Mouse (Mus musculus) midbrain, embryonic 15.5 days (tissue): ENCODE results near the gene Pcnx. TPM values are rescaled to one million over a fixed set of nuclear protein-coding genes. Genes with fewer than 3 reads are reported as not detected.
A peak's percentile ranks its signal among the peaks of the same experiment; 100 is the strongest.

Source experiments
- ATAC-seq: fragments of 200-750 bp; cut with Nextera tagmentation; replicated peaks from 2 replicates; pipeline ENCODE4 v1.8.0; 2017; ENCODE audit warnings: moderate TSS enrichment
- H3K27ac ChIP-seq: fragments of 300-500 bp; sonication (generic); 2 replicates; pipeline ENCODE4 v1.5.1; 2015; ENCODE audit warnings: mild to moderate bottlenecking, inconsistent platforms
- H3K27me3 ChIP-seq: fragments of 300-500 bp; sonication (generic); replicated peaks from 2 replicates; pipeline ENCODE4 v1.6.1; 2015; ENCODE audit warnings: inconsistent platforms
- H3K36me3 ChIP-seq: fragments of 300-500 bp; sonication (generic); replicated peaks from 2 replicates; pipeline ENCODE4 v1.6.1; 2015; ENCODE audit warnings: inconsistent platforms
- H3K4me1 ChIP-seq: fragments of 300-500 bp; sonication (generic); 2 replicates; pipeline ENCODE4 v1.6.1; 2015; ENCODE audit warnings: inconsistent platforms
- H3K4me2 ChIP-seq: fragments of 300-500 bp; sonication (generic); 2 replicates; pipeline ENCODE4 v1.6.1; 2015; ENCODE audit warnings: inconsistent platforms, mild to moderate bottlenecking, moderate library complexity
- H3K4me3 ChIP-seq: fragments of 300-500 bp; sonication (generic); 2 replicates; pipeline ENCODE4 v1.5.1; 2015; ENCODE audit warnings: mild to moderate bottlenecking, inconsistent platforms
- H3K9ac ChIP-seq: fragments of 300-500 bp; sonication (generic); 2 replicates; pipeline ENCODE4 v1.6.1; 2015; ENCODE audit warnings: mild to moderate bottlenecking, inconsistent platforms
- H3K9me3 ChIP-seq: fragments of 300-500 bp; sonication (generic); 2 replicates; pipeline ENCODE4 v1.6.1; 2016; ENCODE audit warnings: inconsistent platforms
- WGBS: fragments of 180-500 bp; shearing (Covaris S2); methylation state at CpG from one replicate; pipeline ENCODE4 v1.1.7; 2015; ENCODE audit warnings: mixed read lengths; 5-methylcytosine and 5-hydroxymethylcytosine counted together
- polyA plus RNA-seq: library from polyadenylated mRNA; unstranded; fragments of >200 nt; fragmentation: Nextera tagmentation; extraction: Ambion mirVana; gene quantifications from 2 replicates; pipeline ENCODE4 v1.2.1, GENCODE M21; 2015

The Pcnx gene
- polyA plus RNA-seq: 9.3 and 12.2 TPM in 2 replicates

DNA sequence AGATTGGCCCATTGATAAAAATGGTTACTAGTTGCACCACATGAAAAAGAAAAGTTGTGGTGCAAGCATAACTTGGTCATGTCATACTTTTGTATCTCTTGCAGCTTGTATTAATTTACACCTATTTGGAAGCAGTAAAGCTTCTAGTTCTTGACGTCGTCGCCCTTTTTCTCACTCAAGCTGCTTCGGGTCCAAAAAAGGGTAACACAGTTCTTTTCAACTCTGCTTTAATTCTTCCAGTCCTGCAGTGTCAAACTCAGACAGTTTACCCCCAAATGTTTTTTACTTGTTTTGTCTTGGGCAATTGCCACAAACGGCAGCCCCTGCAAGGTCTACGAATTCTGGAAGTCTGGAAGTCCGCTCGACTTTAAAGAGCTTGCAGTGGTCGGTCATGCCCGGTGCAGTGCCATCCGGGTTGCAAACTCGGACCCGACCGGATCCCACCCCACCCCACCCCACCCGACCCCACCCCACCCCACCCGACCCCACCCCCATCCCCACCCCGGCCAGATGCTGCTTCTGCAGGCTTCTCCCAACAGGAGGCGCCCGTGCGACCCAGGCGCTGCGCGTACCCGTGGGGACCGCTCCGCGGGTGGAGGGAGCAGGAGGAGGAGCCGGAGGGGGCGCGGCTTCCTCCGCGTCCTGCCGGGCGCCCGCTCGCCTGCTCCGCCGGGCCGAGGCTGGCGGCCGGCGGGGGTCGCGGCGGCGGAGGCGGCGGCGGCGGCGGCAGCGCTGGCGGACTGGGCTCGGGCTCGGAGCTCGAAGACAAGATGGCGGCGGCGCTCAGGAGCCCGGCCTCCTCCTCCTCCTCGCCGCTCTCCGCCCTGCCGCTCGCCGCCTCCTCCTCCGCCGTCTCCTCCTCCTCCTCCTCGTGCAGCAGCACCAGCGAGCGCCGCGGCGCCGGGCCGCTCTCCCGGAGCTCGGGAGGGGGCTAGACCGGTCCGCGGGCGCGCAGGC lies at the start of gene Pcnx:
Pcnx (plus strand) TSS at position 673 of the 957 bp plus-strand sequence.
- Histone ChIP-seq H3K4me3 (peak within 1 kb of the TSS; percentile 82), H3K36me3 (no peaks in the 10 kb centered on the region), H3K27ac (peak within 1 kb of the TSS; percentile 95), H3K4me2 (peak within 1 kb of the TSS; percentile 73), H3K27me3 (no peaks in the 10 kb centered on the region; the same call in 1 of the 2 replicates), H3K9ac (peak within 1 kb of the TSS; percentile 73), H3K9me3 (no peaks in the 10 kb centered on the region), H3K4me1 (peaks cover 32% of the 10 kb centered on the region)
- WGBS: 4% methylated on average over 29 of the region's 83 CpGs
- peak; percentile 87 for ATAC-seq

DNA sequence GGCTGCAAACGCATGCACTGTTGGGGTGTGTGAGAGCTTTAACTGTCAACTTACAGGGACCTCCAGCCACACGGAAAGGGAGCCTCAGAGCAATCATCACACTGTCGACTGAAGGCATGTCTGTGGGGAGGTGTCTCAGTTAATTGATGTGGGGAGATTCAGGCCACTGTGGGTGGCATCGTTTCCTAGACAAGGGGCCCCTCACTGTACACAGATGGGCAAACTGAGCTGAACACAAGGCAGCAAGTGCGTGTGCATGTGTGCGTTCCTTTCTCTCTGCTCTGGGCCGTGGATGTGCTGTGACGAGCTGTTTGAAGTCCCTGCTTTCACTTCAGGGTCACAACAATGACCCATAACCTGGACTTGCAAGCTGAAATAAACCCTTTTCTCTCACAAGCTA lies 49.4 kb upstream of the Pcnx start:
- H3K9me3 ChIP-seq: no peaks in the 10 kb centered on the region
- peaks cover 21% of the 10 kb centered on the region for H3K4me1 ChIP-seq
- no peak overlapping the region for H3K4me3 ChIP-seq
- H3K9ac ChIP-seq: no peak overlapping the region
- peak; percentile 57; the same call in 1 of the 2 replicates for ATAC-seq
- no peak overlapping the region for H3K4me2 ChIP-seq
- H3K36me3 ChIP-seq: no peaks in the 10 kb centered on the region
- no peaks in the 10 kb centered on the region; the same call in 1 of the 2 replicates for H3K27me3 ChIP-seq
- no peak overlapping the region for H3K27ac ChIP-seq
- 38% methylated on average over 8 of the region's 8 CpGs for WGBS

DNA sequence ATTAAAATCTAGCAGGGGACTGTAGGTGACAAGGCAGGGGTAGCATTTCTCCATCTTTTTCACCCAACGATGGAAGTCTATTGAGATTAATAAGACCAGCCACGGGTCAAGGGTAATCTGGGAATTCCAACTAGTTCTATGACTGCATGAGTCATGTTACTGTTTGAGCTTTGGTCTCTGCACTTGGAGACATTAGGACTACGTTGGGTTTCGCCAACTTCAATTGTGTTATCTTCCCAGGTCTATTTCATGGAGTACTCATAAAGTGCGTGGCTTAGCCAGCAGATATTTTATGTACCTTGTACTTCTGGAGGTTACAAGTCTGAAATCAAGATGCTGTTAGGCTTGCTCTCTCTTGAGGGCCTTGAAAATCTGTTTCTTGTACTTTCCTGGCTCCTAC lies 45.1 kb upstream of the Pcnx start:
- Histone ChIP-seq H3K27ac (no peak overlapping the region), H3K4me3 (no peak overlapping the region), H3K36me3 (no peaks in the 10 kb centered on the region), H3K4me2 (no peak overlapping the region), H3K9me3 (no peaks in the 10 kb centered on the region), H3K4me1 (peaks cover 10% of the 10 kb centered on the region; the same call in 1 of the 2 replicates), H3K9ac (no peak overlapping the region), H3K27me3 (no peaks in the 10 kb centered on the region)
- WGBS: 93% methylated on average over 5 of the region's 5 CpGs
- no peak for ATAC-seq

DNA sequence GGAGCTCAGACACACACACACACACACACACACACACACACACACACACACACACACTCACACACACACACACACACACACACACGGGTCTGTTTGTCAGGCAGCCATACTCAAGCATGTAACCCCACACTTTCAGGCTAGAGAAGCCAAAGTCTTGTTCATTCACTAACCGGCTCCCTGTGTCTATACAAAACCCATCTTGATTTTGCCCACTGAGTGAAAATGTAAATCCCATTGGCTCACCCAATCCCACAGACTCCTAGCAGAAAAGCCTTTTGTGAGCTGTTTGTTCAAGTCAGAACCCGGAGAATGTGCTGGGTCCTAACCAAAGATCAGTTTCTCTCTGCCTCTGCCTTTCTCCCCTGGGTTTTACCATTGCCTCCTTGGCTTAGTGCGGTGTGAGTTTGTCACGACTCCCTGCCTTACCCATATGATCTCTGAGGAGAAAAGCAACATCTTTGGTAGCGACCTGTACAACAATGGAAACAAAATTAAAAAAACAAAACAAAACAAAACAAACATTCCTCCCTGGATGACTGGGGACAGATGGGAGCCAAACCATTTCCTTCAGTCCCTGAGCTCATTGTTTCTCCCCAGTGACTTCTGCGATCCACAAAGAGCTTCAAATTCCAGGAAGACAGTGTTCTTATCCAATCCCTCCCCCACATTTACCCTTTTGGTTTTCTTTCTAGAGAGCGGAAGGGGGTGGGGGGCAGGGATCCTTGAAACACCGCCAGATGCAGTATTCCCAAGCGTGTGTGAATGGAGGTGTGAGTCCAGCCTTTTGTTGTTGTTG lies 43.3 kb upstream of the Pcnx start:
- Histone ChIP-seq H3K9ac (no peak overlapping the region), H3K4me3 (peak overlapping the region; percentile 6; the same call in 1 of the 2 replicates), H3K9me3 (no peaks in the 10 kb centered on the region), H3K36me3 (no peaks in the 10 kb centered on the region), H3K27ac (peak overlapping the region; percentile 34; the same call in 1 of the 2 replicates), H3K4me2 (peak overlapping the region; percentile 30), H3K27me3 (no peaks in the 10 kb centered on the region), H3K4me1 (peaks cover 7% of the 10 kb centered on the region; the same call in 1 of the 2 replicates)
- no peak; the same call in 1 of the 2 replicates for ATAC-seq
- 5% methylated on average over 10 of the region's 10 CpGs for WGBS

DNA sequence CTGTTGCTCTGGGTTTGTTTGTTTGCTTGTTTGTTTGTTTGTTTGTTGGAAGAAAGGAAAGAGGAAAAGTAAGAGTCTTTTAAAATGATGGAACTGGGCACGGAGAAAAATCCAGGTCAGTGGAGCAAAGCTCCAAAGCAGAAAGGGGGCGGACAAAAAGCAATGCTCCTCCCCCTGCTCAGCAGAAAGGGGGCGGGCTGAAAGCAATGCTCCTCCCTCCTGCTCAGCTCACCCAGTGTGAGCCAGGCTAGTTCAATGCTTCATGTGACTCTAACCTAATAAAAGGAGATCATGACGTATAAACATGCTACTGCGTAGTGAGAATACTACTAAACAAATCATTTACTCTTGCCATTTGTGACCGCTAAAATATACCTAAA lies 42.7 kb upstream of the Pcnx start:
- Histone ChIP-seq H3K4me1 (peaks cover 7% of the 10 kb centered on the region; the same call in 1 of the 2 replicates), H3K9me3 (no peaks in the 10 kb centered on the region), H3K27ac (peak overlapping the region; percentile 34; the same call in 1 of the 2 replicates), H3K9ac (no peak overlapping the region), H3K36me3 (no peaks in the 10 kb centered on the region), H3K4me2 (peak overlapping the region; percentile 30), H3K4me3 (peak overlapping the region; percentile 6; the same call in 1 of the 2 replicates), H3K27me3 (no peaks in the 10 kb centered on the region)
- 37% methylated on average over 6 of the region's 6 CpGs for WGBS
- ATAC-seq: no peak; the same call in 1 of the 2 replicates

DNA sequence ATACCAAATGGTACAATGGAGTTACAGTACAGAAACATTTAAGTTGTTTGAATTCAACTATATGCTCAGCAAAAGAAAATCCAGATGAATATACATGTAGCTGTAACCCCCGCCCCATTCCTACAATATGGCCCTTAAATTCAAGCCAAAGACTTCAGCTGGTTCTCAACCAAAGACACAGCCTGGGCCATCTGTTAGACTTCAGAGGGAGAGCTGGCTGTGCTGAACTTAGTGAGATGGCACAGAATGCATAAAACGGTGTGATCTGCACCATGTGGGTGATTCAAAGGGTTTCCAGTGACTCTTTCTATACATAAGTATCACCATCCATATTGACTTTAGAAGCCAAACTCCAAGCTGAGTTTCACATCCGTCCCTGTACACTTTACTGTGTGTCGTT lies 39.1 kb upstream of the Pcnx start:
- ATAC-seq: no peak
- 90% methylated on average over 4 of the region's 4 CpGs for WGBS
- Histone ChIP-seq H3K4me2 (no peak overlapping the region), H3K36me3 (no peaks in the 10 kb centered on the region), H3K4me1 (peaks cover 7% of the 10 kb centered on the region; the same call in 1 of the 2 replicates), H3K9me3 (no peaks in the 10 kb centered on the region), H3K4me3 (no peak overlapping the region), H3K27ac (no peak overlapping the region), H3K9ac (no peak overlapping the region), H3K27me3 (no peaks in the 10 kb centered on the region)

- ATAC-seq: no peak
- H3K27ac ChIP-seq: no peak overlapping the region
- no peaks in the 10 kb centered on the region for H3K9me3 ChIP-seq
- no peak overlapping the region for H3K4me3 ChIP-seq
- H3K4me1 ChIP-seq: no peaks in the 10 kb centered on the region
- H3K9ac ChIP-seq: no peak overlapping the region
- WGBS: 88% methylated on average over 4 of the region's 4 CpGs
- H3K4me2 ChIP-seq: no peak overlapping the region
- no peaks in the 10 kb centered on the region for H3K36me3 ChIP-seq
- no peaks in the 10 kb centered on the region for H3K27me3 ChIP-seq
Measured at GRCm38 (mm10) chr12:81822176-81822575, 37.6 kb upstream of the Pcnx start.

GRCm38 (mm10) chr12:81822778-81823480 lies 36.9 kb upstream of the Pcnx start:
- Histone ChIP-seq H3K9ac (no peak overlapping the region), H3K27me3 (no peaks in the 10 kb centered on the region), H3K4me3 (no peak overlapping the region), H3K4me1 (no peaks in the 10 kb centered on the region), H3K4me2 (no peak overlapping the region), H3K9me3 (no peaks in the 10 kb centered on the region), H3K27ac (no peak overlapping the region), H3K36me3 (no peaks in the 10 kb centered on the region)
- ATAC-seq: no peak
- 84% methylated on average over 4 of the region's 4 CpGs for WGBS

- Histone ChIP-seq H3K36me3 (no peaks in the 10 kb centered on the region), H3K9ac (no peak overlapping the region), H3K4me1 (no peaks in the 10 kb centered on the region), H3K27ac (no peak overlapping the region), H3K4me3 (no peak overlapping the region), H3K27me3 (no peaks in the 10 kb centered on the region), H3K4me2 (no peak overlapping the region), H3K9me3 (no peaks in the 10 kb centered on the region)
- ATAC-seq: no peak
- WGBS: 65% methylated on average over 2 of the region's 2 CpGs
Measured at GRCm38 (mm10) chr12:81828355-81828754, 31.5 kb upstream of the Pcnx start.

GRCm38 (mm10) chr12:81832039-81832738 lies 27.6 kb upstream of the Pcnx start:
- Histone ChIP-seq H3K27me3 (no peaks in the 10 kb centered on the region), H3K36me3 (no peaks in the 10 kb centered on the region), H3K9ac (no peak overlapping the region), H3K9me3 (no peaks in the 10 kb centered on the region), H3K4me2 (no peak overlapping the region), H3K4me3 (no peak overlapping the region), H3K4me1 (no peaks in the 10 kb centered on the region), H3K27ac (no peak overlapping the region)
- 78% methylated on average over 5 of the region's 5 CpGs for WGBS
- no peak for ATAC-seq

GRCm38 (mm10) chr12:81833094-81833493 lies 26.7 kb upstream of the Pcnx start:
- no peaks in the 10 kb centered on the region for H3K27me3 ChIP-seq
- H3K36me3 ChIP-seq: no peaks in the 10 kb centered on the region
- WGBS: 97% methylated on average over 2 of the region's 2 CpGs
- H3K27ac ChIP-seq: no peak overlapping the region
- no peak for ATAC-seq
- no peak overlapping the region for H3K9ac ChIP-seq
- no peaks in the 10 kb centered on the region for H3K4me1 ChIP-seq
- H3K4me3 ChIP-seq: no peak overlapping the region
- H3K9me3 ChIP-seq: no peaks in the 10 kb centered on the region
- no peak overlapping the region for H3K4me2 ChIP-seq
